Mouse (Mus musculus): Measurements from ENCODE around the gene Hes5. TPM values are rescaled to one million over a fixed set of nuclear protein-coding genes. Genes with fewer than 3 reads are reported as not detected.

Gene Hes5
- polyA plus RNA-seq, 2 experiments from 2014 or later = 0.59 TPM; not detected in 1

Other genes with a start within 250 kb of the Hes5 start
- not detected for gene Ttc34, start 123.5 kb upstream of the Hes5 start, polyA plus RNA-seq (2017; shearing (Covaris generic))
- gene Mmel1, start 91.3 kb upstream of the Hes5 start, polyA plus RNA-seq (2017; shearing (Covaris generic)) = not detected
- gene Fam213b, start 61.8 kb upstream of the Hes5 start, polyA plus RNA-seq (2017; shearing (Covaris generic)) = 10 to 100 TPM in 1 of 2 experiments, 1 to 10 TPM in 1; 5.4 to 11.3 TPM
- gene Tnfrsf14, start 32.4 kb upstream of the Hes5 start, polyA plus RNA-seq (2017; shearing (Covaris generic)) = 10 to 100 TPM; 12.0 to 22.3 TPM
- 10 to 100 TPM; 40.8 to 61.1 TPM for gene Pank4, start 3.2 kb downstream of the Hes5 start, polyA plus RNA-seq (2017; shearing (Covaris generic))
- gene Plch2, start 95.9 kb downstream of the Hes5 start, polyA plus RNA-seq (2017; shearing (Covaris generic)) = not detected
- gene Pex10, start 106.1 kb downstream of the Hes5 start, polyA plus RNA-seq (2017; shearing (Covaris generic)) = 10 to 100 TPM in 1 of 2 experiments, 1 to 10 TPM in 1; 9.7 to 10.4 TPM
- 100 to 1,000 TPM in 1 of 2 experiments, 10 to 100 TPM in 1; 84.8 to 110 TPM for gene Rer1, start 125.5 kb downstream of the Hes5 start, polyA plus RNA-seq (2017; shearing (Covaris generic))
- gene Morn1, start 125.7 kb downstream of the Hes5 start, polyA plus RNA-seq (2017; shearing (Covaris generic)) = 1 to 10 TPM; 1.9 to 4.5 TPM